Mouse (Mus musculus): ENCODE data around the gene Cnnm2.
A peak's percentile ranks its signal among the peaks of the same experiment; 100 is the strongest.
"Not testable (repeated sequence)": the region's sequence is repeated elsewhere in the genome, so short reads cannot be mapped to it uniquely, and the experiment has no call there.

Cnnm2 gene

GRCm38 (mm10) chr19:46760375-46761160 lies 828 bp upstream of the Cnnm2 start:
- DNase-seq (ENCODE audit: low read depth, low spot score) = peak; percentile 89

GRCm38 (mm10) chr19:46761971-46762290 lies 535 bp downstream of the Cnnm2 start:
- no peak for DNase-seq (ENCODE audit: low read depth, low spot score)

GRCm38 (mm10) chr19:46762291-46762991 lies 1.0 kb downstream of the Cnnm2 start:
- DNase-seq (ENCODE audit: low read depth, low spot score) = peak; percentile 36

- DNase-seq (ENCODE audit: low read depth, low spot score) = peak; percentile 16
These were observed 1.6 kb downstream of the Cnnm2 start for GRCm38 (mm10) chr19:46762992-46763342.

- DNase-seq (ENCODE audit: low read depth, low spot score) = no peak
These were observed 2.0 kb downstream of the Cnnm2 start for GRCm38 (mm10) chr19:46763356-46763755.

GRCm38 (mm10) chr19:46763932-46764762 lies 2.8 kb downstream of the Cnnm2 start:
- no peak for DNase-seq (ENCODE audit: low read depth, low spot score)

GRCm38 (mm10) chr19:46764763-46765117 lies 3.3 kb downstream of the Cnnm2 start:
- no peak for DNase-seq (ENCODE audit: low read depth, low spot score)

GRCm38 (mm10) chr19:46766125-46766524 lies 4.7 kb downstream of the Cnnm2 start:
- DNase-seq (ENCODE audit: low read depth, low spot score) = no peak

- DNase-seq (ENCODE audit: low read depth, low spot score) = no peak
These were observed 8.4 kb downstream of the Cnnm2 start for GRCm38 (mm10) chr19:46769759-46770158.

GRCm38 (mm10) chr19:46771801-46772200 lies 10.4 kb downstream of the Cnnm2 start:
- no peak for DNase-seq (ENCODE audit: low read depth, low spot score)

- no peak for DNase-seq (ENCODE audit: low read depth, low spot score)
These were observed 15.0 kb downstream of the Cnnm2 start for GRCm38 (mm10) chr19:46776391-46776790.

GRCm38 (mm10) chr19:46776850-46777249 lies 15.5 kb downstream of the Cnnm2 start:
- no peak for DNase-seq (ENCODE audit: low read depth, low spot score)

GRCm38 (mm10) chr19:46777928-46778680 lies 16.7 kb downstream of the Cnnm2 start:
- no peak for DNase-seq (ENCODE audit: low read depth, low spot score)

- DNase-seq (ENCODE audit: low read depth, low spot score) = not testable (repeated sequence)
These were observed 17.7 kb downstream of the Cnnm2 start for GRCm38 (mm10) chr19:46779130-46779529.

- DNase-seq (ENCODE audit: low read depth, low spot score) = no peak
These were observed 22.6 kb downstream of the Cnnm2 start for GRCm38 (mm10) chr19:46784038-46784437.

GRCm38 (mm10) chr19:46784502-46784901 lies 23.1 kb downstream of the Cnnm2 start:
- no peak for DNase-seq (ENCODE audit: low read depth, low spot score)

GRCm38 (mm10) chr19:46785633-46786032 lies 24.2 kb downstream of the Cnnm2 start:
- DNase-seq (ENCODE audit: low read depth, low spot score) = no peak

GRCm38 (mm10) chr19:46789782-46790181 lies 28.4 kb downstream of the Cnnm2 start:
- DNase-seq (ENCODE audit: low read depth, low spot score) = no peak

- DNase-seq (ENCODE audit: low read depth, low spot score) = no peak
These were observed 30.0 kb downstream of the Cnnm2 start for GRCm38 (mm10) chr19:46791360-46791759.

- DNase-seq (ENCODE audit: low read depth, low spot score) = no peak
These were observed 30.5 kb downstream of the Cnnm2 start for GRCm38 (mm10) chr19:46791921-46792320.

- no peak for DNase-seq (ENCODE audit: low read depth, low spot score)
These were observed 31.1 kb downstream of the Cnnm2 start for GRCm38 (mm10) chr19:46792480-46792879.

GRCm38 (mm10) chr19:46794181-46794580 lies 32.8 kb downstream of the Cnnm2 start:
- no peak for DNase-seq (ENCODE audit: low read depth, low spot score)
